Mouse (Mus musculus) mouse trophoblast stem cell (cell line): Measurements from ENCODE around the gene Asb11.

Source experiments
- in situ Hi-C, 2 experiments: fragments of 300-500 bp; cut with MseI, MboI; formaldehyde crosslinking; loops; 2 replicates in 1 of 2; 3 replicates in 1 of 2; pipeline ENCODE4 v1.15.1; 2025

Gene Asb11

GRCm38 (mm10) chrX:164436709-164437108 lies at the start of gene Asb11:
Gene Asb11 (plus strand): TSS chrX:164436994.
- in situ Hi-C loops: no loop called here

- in situ Hi-C loops: loop anchor here in 1 of 2 experiments (25.0 kb wide), 1 partner anchor 207 kb away; no protein-coding TSS in a partner anchor
Measured at GRCm38 (mm10) chrX:164394091-164394490, 42.7 kb upstream of the Asb11 start.

- in situ Hi-C loops: loop anchor here in 1 of 2 experiments (25.0 kb wide), 1 partner anchor 211 kb away; no protein-coding TSS in a partner anchor
Measured at GRCm38 (mm10) chrX:164398456-164398855, 38.3 kb upstream of the Asb11 start.

- in situ Hi-C loops: no loop called here
Measured at GRCm38 (mm10) chrX:164405080-164405649, 31.6 kb upstream of the Asb11 start.

- in situ Hi-C loops: no loop called here
Measured at GRCm38 (mm10) chrX:164406133-164407022, 30.4 kb upstream of the Asb11 start.

GRCm38 (mm10) chrX:164408301-164408927 lies 28.4 kb upstream of the Asb11 start:
- in situ Hi-C loops: no loop called here

- in situ Hi-C loops: no loop called here
Measured at GRCm38 (mm10) chrX:164410562-164410961, 26.2 kb upstream of the Asb11 start.

- in situ Hi-C loops: no loop called here
Measured at GRCm38 (mm10) chrX:164416803-164417202, 20.0 kb upstream of the Asb11 start.

- in situ Hi-C loops: no loop called here
Measured at GRCm38 (mm10) chrX:164418008-164418407, 18.8 kb upstream of the Asb11 start.

GRCm38 (mm10) chrX:164419471-164419939 lies 17.3 kb upstream of the Asb11 start, which contains the start of gene Piga:
Gene Piga (plus strand): TSS chrX:164419787.
- in situ Hi-C loops: no loop called here

GRCm38 (mm10) chrX:164419955-164420354 lies 16.8 kb upstream of the Asb11 start:
- in situ Hi-C loops: no loop called here

- in situ Hi-C loops: no loop called here
Measured at GRCm38 (mm10) chrX:164420518-164420917, 16.3 kb upstream of the Asb11 start.

GRCm38 (mm10) chrX:164424821-164425220 lies 12.0 kb upstream of the Asb11 start:
- in situ Hi-C loops: no loop called here

GRCm38 (mm10) chrX:164427295-164427694 lies 9.5 kb upstream of the Asb11 start:
- in situ Hi-C loops: no loop called here

- in situ Hi-C loops: no loop called here
Measured at GRCm38 (mm10) chrX:164428224-164428623, 8.6 kb upstream of the Asb11 start.

- in situ Hi-C loops: no loop called here
Measured at GRCm38 (mm10) chrX:164430621-164431020, 6.2 kb upstream of the Asb11 start.

GRCm38 (mm10) chrX:164431133-164431532 lies 5.7 kb upstream of the Asb11 start:
- in situ Hi-C loops: no loop called here

- in situ Hi-C loops: no loop called here
Measured at GRCm38 (mm10) chrX:164431541-164431940, 5.3 kb upstream of the Asb11 start.

- in situ Hi-C loops: no loop called here
Measured at GRCm38 (mm10) chrX:164432682-164433081, 4.1 kb upstream of the Asb11 start.

GRCm38 (mm10) chrX:164439462-164439861 lies 2.7 kb downstream of the Asb11 start:
- in situ Hi-C loops: no loop called here

- in situ Hi-C loops: loop anchor here in 1 of 2 experiments (10.0 kb wide), 1 partner anchor 255 kb away; no protein-coding TSS in a partner anchor
Measured at GRCm38 (mm10) chrX:164440140-164440539, 3.3 kb downstream of the Asb11 start.

GRCm38 (mm10) chrX:164440703-164441102 lies 3.9 kb downstream of the Asb11 start:
- in situ Hi-C loops: loop anchor here in 1 of 2 experiments (10.0 kb wide), 1 partner anchor 256 kb away; no protein-coding TSS in a partner anchor
